In the genomic region with DNA sequence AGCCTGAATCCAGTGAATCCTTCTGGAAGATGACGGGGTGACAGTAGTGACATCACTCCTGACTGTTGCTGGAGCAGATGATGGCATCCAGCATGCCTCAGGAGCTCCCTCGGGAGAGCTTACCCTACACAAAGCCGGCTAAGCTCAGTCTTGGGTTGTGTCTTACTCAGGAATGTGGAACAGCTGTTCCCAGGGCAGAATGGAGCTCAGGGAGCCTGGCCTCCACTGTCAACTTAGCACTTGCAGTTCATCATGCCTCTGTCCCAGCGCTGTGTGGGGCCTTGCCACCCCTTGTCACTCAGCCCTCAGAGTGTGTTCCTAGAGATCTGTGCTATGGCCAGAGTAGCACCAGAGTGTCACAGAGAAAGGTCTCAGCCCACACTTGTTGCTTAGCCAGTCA, we compare ENCODE assay signal across 19 mouse cellular contexts. TPM values are rescaled to one million over a fixed set of nuclear protein-coding genes. Genes with fewer than 3 reads are reported as not detected.
DNase-seq lines count a peak whose midpoint lies in the region; ATAC-seq and TF ChIP-seq lines count a peak whose summit lies in the region.
"Had no signal": no experiment of that assay in that cellular context is flagged by ENCODE, and none has a peak within 500 bp of the region (broad histone marks: within the 10 kb centered on the region; RNA-seq: fewer than 3 reads in every experiment).

No protein-coding gene starts in this region.

- H3K4me1 ChIP-seq in kidney, embryonic 16.5 days (ENCODE audit: insufficient read depth, low read length), result no peaks in the 10 kb centered on the region
- H3K4me1 ChIP-seq: forebrain, embryonic 15.5 days had no signal

- H3K27ac ChIP-seq in kidney, embryonic 16.5 days (ENCODE audit: low read length), result no peak overlapping the region
- no peak overlapping the region for H3K27ac ChIP-seq in layer of hippocampus, adult 2 months
- H3K27ac ChIP-seq: forebrain, embryonic 15.5 days; midbrain, embryonic 12.5 days; neural tube, embryonic 13.5 days had no signal

- no peaks in the 10 kb centered on the region for H3K36me3 ChIP-seq in kidney, embryonic 16.5 days (ENCODE audit: insufficient read depth, low read length)
- H3K36me3 ChIP-seq: forebrain, embryonic 15.5 days; midbrain, embryonic 12.5 days; neural tube, embryonic 13.5 days had no signal

- H3K9ac ChIP-seq in kidney, embryonic 16.5 days (replicated peaks; ENCODE audit: low read length), result no peak overlapping the region
- H3K9ac ChIP-seq: forebrain, embryonic 15.5 days; midbrain, embryonic 12.5 days; neural tube, embryonic 13.5 days had no signal

- no peaks in the 10 kb centered on the region for H3K9me3 ChIP-seq in kidney, embryonic 16.5 days (ENCODE audit: low read length)
- H3K9me3 ChIP-seq: forebrain, embryonic 15.5 days; midbrain, embryonic 12.5 days; neural tube, embryonic 13.5 days had no signal

- 38% methylated on average over 4 of the region's 4 CpGs for WGBS in kidney, embryonic 16.5 days

- ATAC-seq in kidney, embryonic 16.5 days (ENCODE audit: low FRiP score, low TSS enrichment), result peak; percentile 75
- ATAC-seq: CD4-positive, CD25-positive, alpha-beta regulatory T cell, adult 4 months; forebrain, embryonic 15.5 days; Patski had no signal

- DNase-seq in kidney, adult 8-10 months, result no peak
- peak; percentile 22 for DNase-seq in 3T3-L1 (ENCODE audit: low read depth, low spot score)
- peak; percentile 23 for DNase-seq in embryo, embryonic 11.5 days (ENCODE audit: low read depth, low spot score)
- DNase-seq in lung, postnatal 10 days, result peak; percentile 58
- DNase-seq in gastrocnemius, postnatal 25 days, result no peak
- no peak for DNase-seq in layer of hippocampus, adult 2 months (ENCODE audit: low spot score in 2 of 2)
- DNase-seq in adrenal gland, adult 18-20 months (ENCODE audit: low spot score in 2 of 2), result no peak
- DNase-seq: adrenal gland, postnatal 36 days; gastrocnemius, postnatal 36 days; left cerebral cortex, postnatal 4 days; thymus, postnatal 36 days had no signal

- no peak overlapping the region for H3K4me2 ChIP-seq in kidney, embryonic 16.5 days (replicated peaks; ENCODE audit: low read depth, low read length)
- H3K4me2 ChIP-seq: forebrain, embryonic 15.5 days; midbrain, embryonic 12.5 days; neural tube, embryonic 13.5 days had no signal

- no peak for TF ChIP-seq CTCF in layer of hippocampus, adult 2 months (conservative IDR thresholded peaks at IDR 0.05)

- H3K4me3 ChIP-seq in kidney, embryonic 16.5 days (ENCODE audit: low read length), result no peak overlapping the region
- no peak overlapping the region for H3K4me3 ChIP-seq in layer of hippocampus, adult 2 months
- H3K4me3 ChIP-seq: forebrain, embryonic 15.5 days; midbrain, embryonic 12.5 days; neural tube, embryonic 13.5 days had no signal

- no peaks in the 10 kb centered on the region for H3K27me3 ChIP-seq in kidney, embryonic 16.5 days (ENCODE audit: insufficient read depth, low read length)
- H3K27me3 ChIP-seq: forebrain, embryonic 15.5 days; neural tube, embryonic 13.5 days had no signal

RNA-seq across cellular contexts. Expression of gene Fgf3, which starts 26.4 kb away (rescaled TPM):
- polyA plus RNA-seq in kidney, embryonic 16.5 days (2015; fragmentation: Nextera tagmentation; extraction: Ambion mirVana), result 0.58 and 0.87 TPM in 2 replicates
- not detected for total RNA-seq in gastrocnemius, postnatal 25 days (2021)
- total RNA-seq in layer of hippocampus, adult 2 months (2021), result under 1 TPM in 1 of 2 experiments, not detected in 1; 0.31 TPM
- total RNA-seq in adrenal gland, adult 18-20 months (2021), result under 1 TPM; 0.50 to 0.80 TPM
- total RNA-seq: gastrocnemius, postnatal 36 days had no signal
- polyA plus RNA-seq: CD4-positive, CD25-positive, alpha-beta regulatory T cell, adult 4 months; heart, postnatal 0 days; Patski had no signal

RNA-seq across cellular contexts. Expression of gene Fgf4, which starts 35.6 kb away (rescaled TPM):
- polyA plus RNA-seq in kidney, embryonic 16.5 days (2015; fragmentation: Nextera tagmentation; extraction: Ambion mirVana), result 0.05 TPM in 1 of 2 replicates, not detected in the other
- total RNA-seq in gastrocnemius, postnatal 25 days (2021), result under 1 TPM in 1 of 2 experiments, not detected in 1; 0.27 TPM
- not detected for total RNA-seq in layer of hippocampus, adult 2 months (2021)
- not detected for total RNA-seq in adrenal gland, adult 18-20 months (2021)
- total RNA-seq: adrenal gland, postnatal 36 days; common myeloid progenitor, adult 5-6 weeks; left cerebral cortex, postnatal 4 days had no signal
- polyA plus RNA-seq: forebrain, embryonic 15.5 days; heart, postnatal 0 days; midbrain, embryonic 12.5 days; neural tube, embryonic 13.5 days; Patski had no signal

RNA-seq across cellular contexts. Expression of gene Ano1, which starts 59.7 kb away (rescaled TPM):
- polyA plus RNA-seq in kidney, embryonic 16.5 days (2015; fragmentation: Nextera tagmentation; extraction: Ambion mirVana), result 53.6 and 56.5 TPM in 2 replicates
- 1 to 10 TPM; 2.1 to 3.5 TPM for total RNA-seq in gastrocnemius, postnatal 25 days (2021)
- total RNA-seq in layer of hippocampus, adult 2 months (2021), result 1 to 10 TPM; 2.7 to 3.5 TPM
- 10 to 100 TPM; 21.3 to 30.6 TPM for total RNA-seq in adrenal gland, adult 18-20 months (2021)
- total RNA-seq: common myeloid progenitor, adult 5-6 weeks had no signal

Comparison
In these comparisons a context has a peak if more than half of its experiments do, and no peak if none do; other contexts are left out.
1. DNase-seq: peak in 3T3-L1 (single experiment), embryo, embryonic 11.5 days (single experiment) and lung, postnatal 10 days (single experiment); none in kidney, adult 8-10 months (0 of 2), gastrocnemius, postnatal 25 days (single experiment), layer of hippocampus, adult 2 months (0 of 2) and adrenal gland, adult 18-20 months (0 of 2).
2. RNA of gene Ano1, which starts 59.7 kb away (total RNA-seq): 21.3 to 30.6 TPM in adrenal gland, adult 18-20 months; 2.7 to 3.5 TPM in layer of hippocampus, adult 2 months and 2.1 to 3.5 TPM in gastrocnemius, postnatal 25 days; every median in the first group is over 4 times any median in the second.